In genomic region chr4:147241315-147242182, GRCm38 (mm10) we compare ENCODE assay signal across 8 mouse cellular contexts.
DNase-seq lines count a peak whose midpoint lies in the region; ATAC-seq and TF ChIP-seq lines count a peak whose summit lies in the region.
"Not testable (repeated sequence)": the region's sequence is repeated elsewhere in the genome, so short reads cannot be mapped to it uniquely, and the experiment has no call there.

No protein-coding gene starts in this region.

- 71% methylated on average over 4 of the region's 4 CpGs for WGBS in embryonic facial prominence, embryonic 15.5 days
- WGBS in heart, embryonic 12.5 days, result 59% methylated on average over 4 of the region's 4 CpGs
- WGBS in kidney, embryonic 16.5 days, result 78% methylated on average over 4 of the region's 4 CpGs
- 52% methylated on average over 4 of the region's 4 CpGs for WGBS in liver, embryonic 12.5 days (ENCODE audit: insufficient replicate concordance)
- WGBS in midbrain, embryonic 11.5 days, result 79% methylated on average over 4 of the region's 4 CpGs
- 79% methylated on average over 4 of the region's 4 CpGs for WGBS in neural tube, embryonic 11.5 days
- WGBS in stomach, postnatal 0 days, result 67% methylated on average over 4 of the region's 4 CpGs

- not testable (repeated sequence) for H3K4me3 ChIP-seq in G1E (ENCODE audit: low read depth, low read length); embryonic facial prominence, embryonic 15.5 days (replicated peaks); heart, embryonic 12.5 days; kidney, embryonic 16.5 days (ENCODE audit: low read length); liver, embryonic 12.5 days; midbrain, embryonic 11.5 days (ENCODE audit: low read depth, low read length); neural tube, embryonic 11.5 days (ENCODE audit: low read depth, low read length); stomach, postnatal 0 days (ENCODE audit: low read depth, low read length)

- not testable (repeated sequence) for TF ChIP-seq EP300 in stomach, postnatal 0 days (optimal IDR thresholded peaks at IDR 0.05)

- not testable (repeated sequence) for H3K27ac ChIP-seq in embryonic facial prominence, embryonic 15.5 days (replicated peaks); heart, embryonic 12.5 days (ENCODE audit: poor library complexity, severe bottlenecking); kidney, embryonic 16.5 days (ENCODE audit: low read length); liver, embryonic 12.5 days; midbrain, embryonic 11.5 days (ENCODE audit: low read depth, low read length); neural tube, embryonic 11.5 days (ENCODE audit: low read depth, low read length); stomach, postnatal 0 days (replicated peaks)

- H3K27me3 ChIP-seq in G1E (ENCODE audit: insufficient read depth, low read length); embryonic facial prominence, embryonic 15.5 days; heart, embryonic 12.5 days (replicated peaks); kidney, embryonic 16.5 days (ENCODE audit: insufficient read depth, low read length); liver, embryonic 12.5 days (replicated peaks); midbrain, embryonic 11.5 days (ENCODE audit: control insufficient read depth, insufficient read depth, low read length); neural tube, embryonic 11.5 days (ENCODE audit: control insufficient read depth, insufficient read depth, low read length); stomach, postnatal 0 days (ENCODE audit: control insufficient read depth, insufficient read depth, low read length): not testable (repeated sequence)

- H3K9ac ChIP-seq in embryonic facial prominence, embryonic 15.5 days; heart, embryonic 12.5 days; kidney, embryonic 16.5 days (replicated peaks; ENCODE audit: low read length); liver, embryonic 12.5 days; midbrain, embryonic 11.5 days (ENCODE audit: low read length); neural tube, embryonic 11.5 days (ENCODE audit: low read length); stomach, postnatal 0 days (ENCODE audit: low read length): not testable (repeated sequence)

- ATAC-seq in G1E (ENCODE audit: extremely low read depth, insufficient number of reproducible peaks, low FRiP score, poor library complexity, severe bottlenecking), result 0 out of 2 replicates have a peak, but pooled peaks have one; percentile 22
- peak; percentile 57; the same call in 1 of the 2 replicates for ATAC-seq in embryonic facial prominence, embryonic 15.5 days (ENCODE audit: insufficient number of reproducible peaks, low FRiP score, low TSS enrichment, low read depth)
- peak; percentile 63; the same call in 1 of the 2 replicates for ATAC-seq in heart, embryonic 12.5 days (ENCODE audit: insufficient number of reproducible peaks, low FRiP score)
- ATAC-seq in kidney, embryonic 16.5 days (ENCODE audit: low FRiP score, low TSS enrichment), result peak; percentile 57; the same call in 1 of the 2 replicates
- peak; percentile 32; the same call in 1 of the 2 replicates for ATAC-seq in liver, embryonic 12.5 days
- 0 out of 2 replicates have a peak, but pooled peaks have one; percentile 27 for ATAC-seq in midbrain, embryonic 11.5 days (ENCODE audit: low FRiP score)
- 0 out of 2 replicates have a peak, but pooled peaks have one; percentile 35 for ATAC-seq in neural tube, embryonic 11.5 days (ENCODE audit: insufficient read depth, low FRiP score, low TSS enrichment)
- 0 out of 2 replicates have a peak, but pooled peaks have one; percentile 40 for ATAC-seq in stomach, postnatal 0 days (ENCODE audit: low FRiP score, low TSS enrichment)

- H3K4me1 ChIP-seq in G1E (ENCODE audit: insufficient read depth, low read depth, low read length); embryonic facial prominence, embryonic 15.5 days; heart, embryonic 12.5 days (replicated peaks); kidney, embryonic 16.5 days (ENCODE audit: insufficient read depth, low read length); liver, embryonic 12.5 days; midbrain, embryonic 11.5 days (ENCODE audit: control insufficient read depth, insufficient read depth, low read length); neural tube, embryonic 11.5 days (ENCODE audit: control insufficient read depth, insufficient read depth, low read length); stomach, postnatal 0 days (replicated peaks; ENCODE audit: control insufficient read depth, insufficient read depth): not testable (repeated sequence)

- not testable (repeated sequence) for DNase-seq in G1E (ENCODE audit: low spot score); midbrain, embryonic 11.5 days (ENCODE audit: low spot score, missing footprints); neural tube, embryonic 11.5 days (ENCODE audit: low spot score); stomach, postnatal 0 days (ENCODE audit: low spot score)

- not testable (repeated sequence) for H3K4me2 ChIP-seq in embryonic facial prominence, embryonic 15.5 days (replicated peaks); heart, embryonic 12.5 days; kidney, embryonic 16.5 days (replicated peaks; ENCODE audit: low read depth, low read length); liver, embryonic 12.5 days; midbrain, embryonic 11.5 days; neural tube, embryonic 11.5 days (ENCODE audit: low read depth); stomach, postnatal 0 days (replicated peaks; ENCODE audit: low read depth)

- TF ChIP-seq CTCF in G1E (IDR thresholded peaks at IDR 0.05; ENCODE audit: low read depth, low read length); stomach, postnatal 0 days (IDR thresholded peaks at IDR 0.05; ENCODE audit: low read depth): not testable (repeated sequence)

- not testable (repeated sequence) for H3K9me3 ChIP-seq in G1E (replicated peaks); midbrain, embryonic 11.5 days (ENCODE audit: control insufficient read depth, low read length); stomach, postnatal 0 days (ENCODE audit: control insufficient read depth, low read length)
- H3K9me3 ChIP-seq in embryonic facial prominence, embryonic 15.5 days (replicated peaks), result peaks cover 24% of the 10 kb centered on the region
- peaks cover 22% of the 10 kb centered on the region for H3K9me3 ChIP-seq in heart, embryonic 12.5 days (replicated peaks)
- H3K9me3 ChIP-seq in kidney, embryonic 16.5 days (ENCODE audit: low read length), result peaks cover 25% of the 10 kb centered on the region
- peaks cover 24% of the 10 kb centered on the region for H3K9me3 ChIP-seq in liver, embryonic 12.5 days (replicated peaks)
- peaks cover 10% of the 10 kb centered on the region; the same call in 1 of the 2 replicates for H3K9me3 ChIP-seq in neural tube, embryonic 11.5 days (ENCODE audit: control insufficient read depth, low read length)

- H3K36me3 ChIP-seq in G1E (replicated peaks); embryonic facial prominence, embryonic 15.5 days; heart, embryonic 12.5 days; kidney, embryonic 16.5 days (ENCODE audit: insufficient read depth, low read length); liver, embryonic 12.5 days; midbrain, embryonic 11.5 days (ENCODE audit: control insufficient read depth, insufficient read depth, low read length); neural tube, embryonic 11.5 days (ENCODE audit: control insufficient read depth, insufficient read depth, low read length); stomach, postnatal 0 days (ENCODE audit: control insufficient read depth, insufficient read depth, low read length): not testable (repeated sequence)
